Mouse (Mus musculus): ENCODE data around the gene Eif3l. TPM values are rescaled to one million over a fixed set of nuclear protein-coding genes. Genes with fewer than 3 reads are reported as not detected.
"Not testable (repeated sequence)": the region's sequence is repeated elsewhere in the genome, so short reads cannot be mapped to it uniquely, and the experiment has no call there.

The Eif3l gene
- polyA plus RNA-seq (2015; fragmentation: Nextera tagmentation; extraction: Ambion mirVana), result 197 and 205 TPM in 2 replicates

DNA sequence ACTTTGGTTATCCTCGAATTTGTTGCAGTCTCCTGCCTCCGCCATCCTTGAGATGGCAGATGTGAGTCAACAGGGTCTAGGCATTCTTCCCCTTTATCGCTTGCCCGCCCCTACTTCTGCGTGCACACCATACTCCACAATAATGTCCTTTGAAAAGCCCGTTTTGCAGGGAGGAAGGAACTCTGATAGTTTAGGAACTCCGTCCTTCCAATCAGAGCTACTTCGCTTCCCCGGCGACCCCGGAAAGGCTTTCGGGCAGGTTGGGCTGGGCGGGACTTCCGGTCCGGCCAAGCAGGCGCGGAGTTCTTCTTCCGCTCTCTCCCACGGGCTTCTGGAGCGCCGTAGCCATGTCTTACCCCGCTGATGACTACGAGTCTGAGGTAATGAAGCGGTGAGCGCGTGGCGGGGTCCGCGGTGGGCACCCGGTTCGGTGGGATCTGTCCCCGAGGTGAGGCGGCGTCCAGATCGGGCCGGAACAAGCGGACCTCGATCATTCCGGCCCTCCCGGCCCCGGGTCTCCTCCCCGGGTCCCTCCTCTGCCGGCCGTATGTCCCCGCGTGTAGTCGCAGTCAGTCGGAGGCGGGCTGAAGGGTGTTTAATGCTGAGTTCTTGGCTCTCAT, at the start of gene Eif3l:
TSS of gene Eif3l (plus strand) at position 267 of the 620 bp plus-strand sequence.
- Histone ChIP-seq H3K27ac (replicated peaks) (peak within 1 kb of the TSS; percentile 81), H3K9me3 (replicated peaks) (no peaks in the 10 kb centered on the region), H3K4me3 (replicated peaks) (peak within 1 kb of the TSS; percentile 98), H3K36me3 (peaks cover 37% of the 10 kb centered on the region), H3K27me3 (no peaks in the 10 kb centered on the region), H3K4me1 (peaks cover 20% of the 10 kb centered on the region), H3K9ac (peak within 1 kb of the TSS; percentile 74), H3K4me2 (replicated peaks) (peak within 1 kb of the TSS; percentile 83)
- under 1% methylated on average over 45 of the region's 49 CpGs for WGBS
- peak; percentile 88 for ATAC-seq (ENCODE audit: insufficient number of reproducible peaks, low FRiP score, low TSS enrichment, low read depth)

DNA sequence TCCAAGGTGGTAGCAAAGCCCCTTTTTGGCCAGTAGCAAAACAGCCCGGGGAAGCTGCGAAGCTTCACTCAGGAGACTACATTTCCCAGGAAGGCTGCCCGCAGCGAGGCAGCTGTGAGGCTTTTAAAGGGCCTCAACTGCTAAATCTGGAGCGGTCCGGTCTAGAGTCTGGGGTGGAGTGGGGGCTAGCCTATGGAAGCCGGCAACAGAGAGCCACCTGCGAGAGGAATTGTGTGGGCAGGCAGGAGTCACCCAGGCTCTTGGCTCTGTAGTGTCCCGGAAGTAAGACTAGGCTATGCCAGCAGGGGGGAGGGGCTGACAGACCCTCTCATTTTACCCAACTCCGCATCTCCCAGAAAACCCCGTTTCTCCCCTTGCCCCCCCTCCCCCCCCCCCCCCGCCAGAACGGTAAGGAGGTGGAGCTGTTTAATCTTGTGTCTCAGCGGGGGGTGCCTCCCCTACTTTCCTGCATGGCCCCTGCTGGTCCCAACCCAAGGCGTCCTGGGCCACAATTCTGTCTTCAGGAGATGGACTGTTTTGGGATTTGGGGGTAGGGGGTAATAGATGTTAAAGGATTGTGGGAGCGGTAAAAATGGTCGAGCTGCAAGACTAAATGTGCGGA, 49.2 kb upstream of the Eif3l start:
- Histone ChIP-seq H3K27me3 (no peaks in the 10 kb centered on the region), H3K4me3 (replicated peaks) (peak overlapping the region; percentile 16), H3K4me1 (peaks cover 25% of the 10 kb centered on the region), H3K9ac (no peak overlapping the region), H3K9me3 (replicated peaks) (no peaks in the 10 kb centered on the region), H3K36me3 (no peaks in the 10 kb centered on the region), H3K4me2 (replicated peaks) (peak overlapping the region; percentile 40), H3K27ac (replicated peaks) (no peak overlapping the region)
- no peak for ATAC-seq (ENCODE audit: insufficient number of reproducible peaks, low FRiP score, low TSS enrichment, low read depth)
- WGBS, result 10% methylated on average over 16 of the region's 18 CpGs

DNA sequence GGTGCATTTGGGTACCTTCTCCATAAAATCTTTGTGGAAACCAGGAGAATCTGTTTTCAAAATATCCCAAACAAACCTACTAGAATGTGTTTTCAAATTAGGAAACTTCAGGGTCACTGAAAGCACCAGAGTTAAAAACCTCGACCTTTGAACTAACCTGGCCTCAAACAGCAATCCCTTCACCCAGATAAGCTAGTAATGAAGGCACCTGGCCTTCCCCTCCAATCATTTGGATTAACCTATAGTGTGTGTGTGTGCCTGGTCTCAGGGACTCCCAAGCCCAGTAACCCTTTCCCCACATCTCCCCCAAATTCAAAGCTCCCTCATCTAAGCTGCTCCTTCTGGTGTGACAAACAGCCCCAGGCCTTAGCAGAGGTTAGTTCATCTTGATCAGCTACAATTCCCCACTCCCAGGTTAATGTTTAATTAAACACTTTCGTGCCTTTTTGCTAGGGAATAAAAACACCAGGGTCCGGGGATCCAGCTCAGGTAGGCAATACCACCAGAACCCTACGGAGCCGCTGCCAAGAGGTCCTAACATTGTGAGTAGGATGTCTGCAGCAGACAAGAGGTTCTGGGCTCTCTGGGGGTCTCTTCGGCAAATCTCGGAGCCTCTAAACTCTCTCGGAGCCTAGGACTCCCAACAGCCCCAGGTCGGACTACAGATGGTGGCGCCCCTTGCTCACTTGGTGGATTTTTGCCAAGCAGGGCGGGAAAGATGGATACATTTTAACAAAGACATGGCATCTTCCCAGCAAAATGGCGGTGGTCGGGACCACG, 48.3 kb upstream of the Eif3l start:
- H3K4me3 ChIP-seq (replicated peaks), result peak overlapping the region; percentile 81
- peak overlapping the region; percentile 91; the same call in 1 of the 2 replicates for H3K9ac ChIP-seq
- H3K4me1 ChIP-seq, result peaks cover 32% of the 10 kb centered on the region
- 45% methylated on average over 14 of the region's 14 CpGs for WGBS
- no peaks in the 10 kb centered on the region for H3K36me3 ChIP-seq
- H3K4me2 ChIP-seq (replicated peaks), result peak overlapping the region; percentile 97
- peak overlapping the region; percentile 97 for H3K27ac ChIP-seq (replicated peaks)
- H3K9me3 ChIP-seq (replicated peaks), result no peaks in the 10 kb centered on the region
- no peak for ATAC-seq (ENCODE audit: insufficient number of reproducible peaks, low FRiP score, low TSS enrichment, low read depth)
- H3K27me3 ChIP-seq, result no peaks in the 10 kb centered on the region

DNA sequence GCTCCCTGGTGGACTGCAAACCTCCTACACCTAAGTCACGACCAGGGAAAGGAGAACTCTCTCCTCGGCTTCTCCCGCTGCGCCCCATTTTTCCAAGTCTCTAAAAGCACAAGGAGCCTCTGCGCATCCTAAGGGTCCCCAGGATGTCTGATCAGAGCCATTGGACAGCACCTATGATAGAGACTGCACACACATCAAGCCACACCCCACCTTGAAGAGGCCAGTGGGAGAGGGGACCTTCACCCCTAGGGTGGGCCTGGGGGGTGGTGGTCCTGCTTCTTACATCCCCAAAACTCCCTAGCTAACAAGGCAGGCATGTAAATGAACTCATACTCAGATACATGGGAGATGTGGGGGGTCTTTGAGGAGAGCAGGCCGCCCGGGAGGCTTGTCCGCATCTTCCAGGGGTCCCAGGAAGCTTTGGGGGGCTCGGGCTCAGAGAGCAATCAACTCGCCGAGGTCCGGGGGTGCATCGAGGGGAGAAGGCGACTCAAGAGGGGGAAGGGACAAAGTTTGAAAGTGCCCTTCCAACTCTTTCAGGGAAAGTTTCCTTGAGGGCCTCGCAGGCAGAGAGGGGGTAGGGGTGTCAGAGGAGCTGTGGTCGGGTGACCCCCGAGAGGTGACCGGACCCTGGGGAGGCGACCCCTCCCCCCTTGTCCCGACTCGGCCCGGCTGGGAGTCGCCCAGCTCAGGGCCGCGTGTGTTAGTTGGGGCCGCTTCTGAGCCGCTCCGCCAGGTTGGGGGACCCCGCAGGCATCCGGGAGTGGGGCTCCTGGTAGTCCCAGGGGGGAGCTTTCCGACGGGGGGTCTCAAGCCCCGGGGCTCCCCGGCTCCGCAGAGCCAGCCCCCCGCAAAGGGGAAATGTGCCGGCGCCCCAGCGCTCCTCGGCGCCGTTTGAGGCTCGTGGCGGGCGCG, 47.4 kb upstream of the Eif3l start:
- H3K9me3 ChIP-seq (replicated peaks), result no peaks in the 10 kb centered on the region
- no peaks in the 10 kb centered on the region for H3K27me3 ChIP-seq
- H3K4me1 ChIP-seq, result peaks cover 32% of the 10 kb centered on the region
- H3K9ac ChIP-seq, result peak overlapping the region; percentile 91
- peak overlapping the region; percentile 97 for H3K27ac ChIP-seq (replicated peaks)
- peak overlapping the region; percentile 81 for H3K4me3 ChIP-seq (replicated peaks)
- WGBS, result 4% methylated on average over 45 of the region's 46 CpGs
- peak overlapping the region; percentile 97 for H3K4me2 ChIP-seq (replicated peaks)
- ATAC-seq (ENCODE audit: insufficient number of reproducible peaks, low FRiP score, low TSS enrichment, low read depth), result no peak
- no peaks in the 10 kb centered on the region for H3K36me3 ChIP-seq

DNA sequence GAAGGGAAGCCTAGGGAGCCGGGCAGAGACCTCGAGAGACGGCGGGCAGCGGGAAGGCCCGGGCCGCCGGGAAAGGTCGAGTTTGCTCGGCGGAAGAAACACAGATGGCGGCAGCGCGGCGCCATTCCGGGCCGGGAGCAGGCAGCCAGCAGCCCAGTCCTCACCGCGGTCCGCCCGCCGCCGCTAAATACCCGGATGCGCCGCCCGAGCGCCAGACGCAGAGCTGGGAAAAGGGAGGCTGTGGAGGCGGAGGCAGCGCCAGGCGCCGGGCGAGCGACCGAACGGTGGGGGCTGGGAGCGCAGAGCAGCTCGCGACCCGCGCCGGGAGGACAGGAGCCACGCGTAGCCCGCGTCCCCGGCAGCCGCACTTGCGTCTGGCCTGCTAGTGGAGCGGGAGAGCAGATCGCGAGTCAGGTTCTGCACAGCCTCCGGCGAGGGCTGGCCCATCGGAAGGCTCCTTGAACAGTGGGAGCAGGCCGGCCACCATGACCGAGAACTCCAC, 46.7 kb upstream of the Eif3l start, which contains the start of gene H1f0:
TSS of gene H1f0 (plus strand) at position 214 of the 502 bp plus-strand sequence.
- H3K4me3 ChIP-seq (replicated peaks), result peak within 1 kb of the TSS; percentile 81
- H3K9me3 ChIP-seq (replicated peaks), result no peaks in the 10 kb centered on the region
- H3K4me2 ChIP-seq (replicated peaks), result peak within 1 kb of the TSS; percentile 97
- no peaks in the 10 kb centered on the region for H3K27me3 ChIP-seq
- peak within 1 kb of the TSS; percentile 97 for H3K27ac ChIP-seq (replicated peaks)
- H3K9ac ChIP-seq, result peak within 1 kb of the TSS; percentile 91
- under 1% methylated on average over 56 of the region's 58 CpGs for WGBS
- H3K36me3 ChIP-seq, result no peaks in the 10 kb centered on the region
- H3K4me1 ChIP-seq, result peaks cover 32% of the 10 kb centered on the region
- peak; percentile 82 for ATAC-seq (ENCODE audit: insufficient number of reproducible peaks, low FRiP score, low TSS enrichment, low read depth)

DNA sequence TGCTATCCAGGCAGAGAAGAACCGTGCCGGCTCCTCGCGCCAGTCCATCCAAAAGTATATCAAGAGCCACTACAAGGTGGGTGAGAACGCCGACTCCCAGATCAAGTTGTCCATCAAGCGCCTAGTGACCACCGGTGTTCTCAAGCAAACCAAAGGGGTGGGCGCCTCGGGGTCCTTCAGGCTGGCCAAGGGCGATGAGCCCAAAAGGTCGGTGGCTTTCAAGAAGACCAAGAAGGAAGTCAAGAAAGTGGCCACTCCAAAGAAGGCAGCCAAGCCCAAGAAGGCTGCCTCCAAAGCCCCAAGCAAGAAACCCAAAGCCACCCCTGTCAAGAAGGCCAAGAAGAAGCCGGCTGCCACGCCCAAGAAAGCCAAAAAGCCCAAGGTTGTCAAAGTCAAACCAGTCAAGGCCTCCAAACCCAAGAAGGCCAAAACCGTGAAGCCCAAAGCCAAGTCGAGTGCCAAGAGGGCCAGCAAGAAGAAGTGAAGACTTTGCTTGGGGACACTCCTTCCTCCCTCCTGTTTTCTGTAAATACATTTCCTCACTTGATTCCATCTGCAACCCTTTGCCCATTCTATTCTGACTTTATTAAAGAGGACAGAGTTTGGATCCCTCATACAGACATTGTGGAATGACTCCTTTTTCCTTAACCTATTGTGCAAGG, 46.0 kb upstream of the Eif3l start:
- peaks cover 32% of the 10 kb centered on the region for H3K4me1 ChIP-seq
- 23% methylated on average over 16 of the region's 16 CpGs for WGBS

DNA sequence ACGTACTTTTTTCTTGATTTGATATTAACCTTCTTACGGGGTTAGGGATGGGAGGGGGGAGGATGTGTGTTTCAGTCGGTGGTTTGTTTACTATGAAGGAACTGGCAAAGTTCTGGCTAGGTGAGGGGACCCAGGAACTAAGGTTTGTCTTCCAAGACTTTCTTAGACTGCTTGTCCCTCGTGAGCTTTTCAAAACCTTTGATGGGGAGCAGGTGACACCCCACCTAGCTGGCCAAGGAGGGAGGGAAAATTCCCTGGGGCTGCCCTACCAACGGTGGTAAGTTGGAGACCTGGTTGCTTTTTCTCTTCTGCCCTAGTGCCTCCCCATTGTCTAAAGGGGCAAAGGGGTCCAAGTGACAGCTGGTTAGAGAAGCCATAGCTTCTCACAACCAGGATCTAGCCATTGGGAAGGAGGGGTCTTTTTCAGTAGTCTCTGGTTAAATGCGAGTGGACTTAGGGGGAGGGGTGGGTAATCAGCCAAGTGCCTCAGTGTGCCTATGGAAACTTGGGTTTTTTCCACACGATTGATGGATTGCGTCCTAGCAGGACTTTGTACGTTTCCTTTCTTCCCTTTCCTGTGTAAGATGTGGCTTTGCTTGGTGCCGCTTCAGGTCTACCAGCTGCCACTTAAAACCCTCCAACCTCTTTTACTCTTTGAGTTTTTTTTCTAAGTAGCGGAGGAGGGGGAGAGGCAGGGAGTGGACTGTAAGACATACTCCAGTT, 45.3 kb upstream of the Eif3l start:
- Histone ChIP-seq H3K9ac (peak overlapping the region; percentile 91), H3K27me3 (no peaks in the 10 kb centered on the region), H3K4me1 (peaks cover 32% of the 10 kb centered on the region), H3K27ac (replicated peaks) (peak overlapping the region; percentile 97), H3K36me3 (0 out of 2 replicates have a peak, but pooled peaks cover 3% of the 10 kb centered on the region), H3K4me2 (replicated peaks) (peak overlapping the region; percentile 97), H3K4me3 (replicated peaks) (peak overlapping the region; percentile 81), H3K9me3 (replicated peaks) (no peaks in the 10 kb centered on the region)
- WGBS, result 6% methylated on average over 11 of the region's 11 CpGs
- no peak for ATAC-seq (ENCODE audit: insufficient number of reproducible peaks, low FRiP score, low TSS enrichment, low read depth)

More for the DNA sequence above, 46.0 kb upstream of the Eif3l start:
- no peak for ATAC-seq (ENCODE audit: insufficient number of reproducible peaks, low FRiP score, low TSS enrichment, low read depth)
- Histone ChIP-seq H3K4me2 (replicated peaks) (peak overlapping the region; percentile 97), H3K9me3 (replicated peaks) (no peaks in the 10 kb centered on the region), H3K27me3 (no peaks in the 10 kb centered on the region), H3K27ac (replicated peaks) (peak overlapping the region; percentile 97), H3K9ac (peak overlapping the region; percentile 91), H3K36me3 (no peaks in the 10 kb centered on the region), H3K4me3 (replicated peaks) (peak overlapping the region; percentile 81)

DNA sequence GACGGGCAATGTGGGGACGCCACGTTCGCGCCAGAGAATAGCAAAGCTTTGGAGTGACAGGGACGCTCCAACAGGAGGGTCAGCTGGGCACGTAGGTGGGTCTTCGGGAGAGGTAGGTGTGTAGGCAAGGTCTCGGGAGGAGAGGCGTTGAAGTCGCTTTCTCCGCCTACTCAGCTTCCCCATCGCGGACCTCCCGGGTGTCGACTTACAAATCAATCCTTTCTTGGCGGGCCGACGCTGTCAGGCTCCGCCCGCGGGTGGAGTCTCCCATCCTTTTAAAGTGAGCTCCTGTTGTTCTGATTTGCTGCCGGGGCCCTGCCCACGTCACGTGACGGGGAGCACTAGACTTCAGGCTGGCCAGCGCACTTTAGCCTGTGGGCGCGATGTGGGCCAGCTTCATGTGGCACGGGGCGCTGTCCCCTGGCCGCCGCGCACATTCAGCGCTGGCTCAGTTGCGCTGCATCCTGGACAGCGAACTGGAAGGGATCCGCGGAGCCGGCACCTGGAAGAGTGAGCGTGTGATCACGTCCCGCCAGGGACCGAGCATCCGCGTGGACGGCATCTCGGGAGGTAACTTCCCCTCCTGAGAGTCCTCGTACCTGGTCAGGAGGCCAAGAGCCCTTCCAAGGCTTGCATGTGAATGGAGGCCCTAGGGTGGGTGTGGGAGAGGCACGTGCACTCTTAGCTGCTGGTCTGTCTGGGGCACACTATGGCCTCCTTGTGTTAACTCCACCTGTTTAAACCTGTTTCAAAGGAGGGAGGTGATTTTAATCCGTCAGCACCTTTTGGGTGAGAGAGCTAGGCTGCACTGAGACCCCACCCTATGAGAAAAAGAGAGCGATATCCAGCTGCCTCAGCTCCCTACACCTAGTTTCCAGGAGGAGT, 44.2 kb upstream of the Eif3l start:
- peak; percentile 88 for ATAC-seq (ENCODE audit: insufficient number of reproducible peaks, low FRiP score, low TSS enrichment, low read depth)
- peaks cover 27% of the 10 kb centered on the region for H3K4me1 ChIP-seq
- H3K27ac ChIP-seq (replicated peaks), result peak overlapping the region; percentile 97
- H3K9me3 ChIP-seq (replicated peaks), result no peaks in the 10 kb centered on the region
- no peaks in the 10 kb centered on the region for H3K27me3 ChIP-seq
- H3K9ac ChIP-seq, result peak overlapping the region; percentile 91
- H3K4me2 ChIP-seq (replicated peaks), result peak overlapping the region; percentile 97
- 1% methylated on average over 52 of the region's 52 CpGs for WGBS
- peaks cover 14% of the 10 kb centered on the region for H3K36me3 ChIP-seq
- H3K4me3 ChIP-seq (replicated peaks), result peak overlapping the region; percentile 81

DNA sequence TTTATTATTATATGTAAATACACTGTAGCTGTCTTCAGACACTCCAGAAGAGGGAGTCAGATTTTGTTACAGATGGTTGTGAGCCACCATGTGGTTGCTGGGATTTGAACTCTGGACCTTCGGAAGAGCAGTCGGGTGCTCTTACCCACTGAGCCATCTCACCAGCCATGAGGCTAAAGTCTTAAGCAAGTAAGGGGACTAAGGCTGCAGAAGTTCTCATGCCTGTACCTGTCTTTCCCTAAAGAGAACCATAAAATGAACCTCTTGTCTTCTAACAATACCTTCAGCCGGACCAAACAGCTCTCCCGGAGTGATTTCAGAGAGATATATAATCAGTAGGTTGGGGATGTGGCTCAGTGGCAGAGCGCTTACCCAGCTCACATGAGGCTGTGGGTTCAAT, 43.1 kb upstream of the Eif3l start:
- Histone ChIP-seq H3K4me1 (peaks cover 17% of the 10 kb centered on the region), H3K36me3 (peaks cover 24% of the 10 kb centered on the region)
- H3K4me3 ChIP-seq (replicated peaks); H3K4me2 ChIP-seq (replicated peaks); ATAC-seq (ENCODE audit: insufficient number of reproducible peaks, low FRiP score, low TSS enrichment, low read depth); H3K27me3 ChIP-seq; H3K27ac ChIP-seq (replicated peaks); H3K9me3 ChIP-seq (replicated peaks); H3K9ac ChIP-seq: not testable (repeated sequence)
- 90% methylated on average over 5 of the region's 5 CpGs for WGBS

Data from embryonic facial prominence, embryonic 15.5 days (tissue).